Mouse (Mus musculus) urinary bladder, adult 2 months (tissue): Measurements from ENCODE around the gene Pmf1. TPM values are rescaled to one million over a fixed set of nuclear protein-coding genes. Genes with fewer than 3 reads are reported as not detected.
"Not testable (repeated sequence)": the region's sequence is repeated elsewhere in the genome, so short reads cannot be mapped to it uniquely, and the experiment has no call there.

ENCODE experiments used
- DNase-seq: peaks from one replicate; pipeline ENCODE4 v3.0.0; 2022; ENCODE audit warnings: low spot score
- polyA plus RNA-seq: library from polyadenylated mRNA; depleted of rRNA; stranded (reverse); fragments of >200 nt; gene quantifications from 2 replicates; pipeline ENCODE4 v1.2.3, GENCODE M21; 2012

Gene Pmf1
- polyA plus RNA-seq, 1 experiment: 27.2 TPM

- no peak for DNase-seq
Observed at GRCm38 (mm10) chr3:88439582-88439981, 29.5 kb upstream of the Pmf1 start.

- no peak for DNase-seq
Observed at GRCm38 (mm10) chr3:88437454-88437853, 27.3 kb upstream of the Pmf1 start.

GRCm38 (mm10) chr3:88436395-88437201 is 26.5 kb upstream of the Pmf1 start:
- no peak for DNase-seq

GRCm38 (mm10) chr3:88435515-88435914 is 25.4 kb upstream of the Pmf1 start:
- DNase-seq: no peak

- DNase-seq: not testable (repeated sequence)
Observed at GRCm38 (mm10) chr3:88428639-88429038, 18.5 kb upstream of the Pmf1 start.

- no peak for DNase-seq
Observed at GRCm38 (mm10) chr3:88427342-88427905, 17.3 kb upstream of the Pmf1 start.

GRCm38 (mm10) chr3:88425708-88426420 is 15.7 kb upstream of the Pmf1 start:
- no peak for DNase-seq

GRCm38 (mm10) chr3:88425330-88425689 is 15.2 kb upstream of the Pmf1 start:
- no peak for DNase-seq

GRCm38 (mm10) chr3:88424605-88425329 is 14.6 kb upstream of the Pmf1 start, which contains the start of gene Slc25a44:
TSS of gene Slc25a44 (minus strand) at chr3:88425139.
- DNase-seq: peak; percentile 61

GRCm38 (mm10) chr3:88422020-88422720 is 12.0 kb upstream of the Pmf1 start:
- no peak for DNase-seq

GRCm38 (mm10) chr3:88420771-88421170 is 10.6 kb upstream of the Pmf1 start:
- DNase-seq: no peak

- DNase-seq: no peak
Observed at GRCm38 (mm10) chr3:88418016-88418415, 7.9 kb upstream of the Pmf1 start.

GRCm38 (mm10) chr3:88415668-88416067 is 5.5 kb upstream of the Pmf1 start:
- DNase-seq: no peak

GRCm38 (mm10) chr3:88412636-88413035 is 2.5 kb upstream of the Pmf1 start:
- no peak for DNase-seq

GRCm38 (mm10) chr3:88411681-88412080 is 1.6 kb upstream of the Pmf1 start:
- no peak for DNase-seq

GRCm38 (mm10) chr3:88410645-88411031 is 507 bp upstream of the Pmf1 start:
- DNase-seq: no peak

GRCm38 (mm10) chr3:88408953-88409352 is 1.2 kb downstream of the Pmf1 start:
- DNase-seq: no peak

- DNase-seq: no peak
Observed at GRCm38 (mm10) chr3:88407529-88407928, 2.6 kb downstream of the Pmf1 start.

GRCm38 (mm10) chr3:88407090-88407489 is 3.0 kb downstream of the Pmf1 start:
- no peak for DNase-seq

GRCm38 (mm10) chr3:88403522-88404230 is 6.5 kb downstream of the Pmf1 start:
- DNase-seq: no peak

GRCm38 (mm10) chr3:88398666-88399065 is 11.5 kb downstream of the Pmf1 start:
- DNase-seq: no peak
